Mouse (Mus musculus) embryonic fibroblast, embryonic 13.5 days (primary cell): ENCODE results near the gene Timm13. TPM values are rescaled to one million over a fixed set of nuclear protein-coding genes. Genes with fewer than 3 reads are reported as not detected.

ENCODE experiments used
- H3K27ac ChIP-seq: 2 replicates; pipeline ENCODE4 v1.5.1; 2012; ENCODE audit warnings: low read length, control low read depth, inconsistent platforms; ENCODE audit not compliant: insufficient read depth
- H3K4me1 ChIP-seq: 2 replicates; pipeline ENCODE4 v1.6.1; 2011; ENCODE audit warnings: low read length; ENCODE audit not compliant: control insufficient read depth, insufficient read depth
- H3K4me3 ChIP-seq: 2 replicates; pipeline ENCODE4 v1.5.1; 2011; ENCODE audit warnings: mild to moderate bottlenecking, control low read depth, low read length; ENCODE audit not compliant: insufficient read depth
- CTCF ChIP-seq: IDR thresholded peaks from 2 replicates; pipeline ENCODE4 v1.5.1; 2011; ENCODE audit warnings: mild to moderate bottlenecking, control low read depth, low read length, moderate library complexity, borderline replicate concordance; ENCODE audit not compliant: insufficient read depth
- POLR2A ChIP-seq: IDR thresholded peaks from 2 replicates; pipeline ENCODE4 v1.6.1; 2011; ENCODE audit warnings: low read depth, mild to moderate bottlenecking, control low read depth, low read length, moderate library complexity
- polyA plus RNA-seq: library from polyadenylated mRNA; stranded (reverse); fragments of >200 nt; gene quantifications from 2 replicates; pipeline ENCODE4 v1.2.4, GENCODE M21; 2011; ENCODE audit warnings: low read depth; ENCODE audit not compliant: missing spikeins, insufficient read length

Timm13 gene
- polyA plus RNA-seq, 1 experiment = 75.8 TPM

- no peak overlapping the region for H3K4me3 ChIP-seq
- no peak overlapping the region for H3K27ac ChIP-seq
- H3K4me1 ChIP-seq = peaks cover 28% of the 10 kb centered on the region
- no peak for TF ChIP-seq POLR2A
- TF ChIP-seq CTCF = no peak
Observed at GRCm38 (mm10) chr10:80934136-80934985, 33.6 kb upstream of the Timm13 start.

- peaks cover 23% of the 10 kb centered on the region for H3K4me1 ChIP-seq
- no peak for TF ChIP-seq CTCF
- TF ChIP-seq POLR2A = peak; percentile 24; the same call in 1 of the 2 replicates
- no peak overlapping the region for H3K4me3 ChIP-seq
- H3K27ac ChIP-seq = peak overlapping the region; percentile 82
Observed at GRCm38 (mm10) chr10:80933421-80933979, 32.7 kb upstream of the Timm13 start.

- peak; percentile 10; the same call in 1 of the 2 replicates for TF ChIP-seq POLR2A
- TF ChIP-seq CTCF = no peak
- peak overlapping the region; percentile 73 for H3K4me3 ChIP-seq
- peak overlapping the region; percentile 82 for H3K27ac ChIP-seq
- peaks cover 18% of the 10 kb centered on the region for H3K4me1 ChIP-seq
Observed at GRCm38 (mm10) chr10:80932700-80933420, 32.1 kb upstream of the Timm13 start.

DNA sequence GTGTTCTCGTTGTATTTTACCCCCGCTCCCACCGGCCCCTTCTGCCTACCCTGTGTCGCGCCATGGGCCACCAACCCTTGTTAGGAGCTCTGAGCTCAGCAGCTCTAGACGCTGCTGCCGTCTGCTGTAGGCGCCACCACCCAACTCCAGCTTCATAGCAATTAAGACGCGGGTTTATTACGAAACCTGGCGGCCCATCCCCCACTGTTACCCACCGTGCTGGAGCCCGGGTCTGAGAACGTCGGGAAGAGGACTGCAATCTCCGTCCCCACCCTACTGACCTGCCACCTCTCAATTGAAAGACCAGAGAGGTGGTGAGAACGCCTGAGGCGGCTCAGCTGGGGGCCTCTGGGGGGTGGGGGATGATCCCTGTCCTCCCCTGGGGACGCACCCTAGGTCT lies 31.4 kb upstream of the Timm13 start:
- Histone ChIP-seq H3K4me3 (peak overlapping the region; percentile 73), H3K4me1 (peaks cover 12% of the 10 kb centered on the region), H3K27ac (peak overlapping the region; percentile 82)
- TF ChIP-seq POLR2A = peak; percentile 54
- TF ChIP-seq CTCF = no peak

GRCm38 (mm10) chr10:80931695-80932094 lies 30.9 kb upstream of the Timm13 start:
- Histone ChIP-seq H3K4me3 (peak overlapping the region; percentile 73), H3K27ac (peak overlapping the region; percentile 82), H3K4me1 (peaks cover 7% of the 10 kb centered on the region)
- TF ChIP-seq POLR2A = peak; percentile 13; the same call in 1 of the 2 replicates
- no peak for TF ChIP-seq CTCF

DNA sequence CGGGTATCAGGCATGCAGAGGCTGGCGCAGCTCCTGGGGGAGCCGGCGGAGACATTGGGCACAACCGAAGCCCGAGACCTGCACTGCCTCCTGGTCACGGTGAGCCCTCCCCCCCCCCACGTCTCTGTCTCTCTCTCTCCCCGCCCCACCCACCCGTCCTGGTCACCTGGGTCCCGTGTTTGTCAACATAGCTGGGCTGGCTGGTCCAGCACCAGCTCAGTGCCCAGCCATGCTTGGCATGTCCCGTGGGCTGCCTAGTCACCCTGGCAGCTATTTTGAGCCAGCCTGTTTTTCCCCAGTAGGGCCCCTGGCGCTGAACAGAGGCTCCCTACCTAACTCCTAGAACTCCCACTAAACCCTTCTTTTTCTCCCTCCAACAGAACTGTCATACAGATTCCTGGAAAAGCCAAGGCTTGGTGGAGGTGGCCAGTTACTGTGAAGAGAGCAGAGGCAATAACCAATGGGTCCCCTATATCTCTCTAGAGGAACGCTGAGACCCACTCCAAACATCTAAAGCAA lies 30.4 kb upstream of the Timm13 start:
- Histone ChIP-seq H3K4me1 (peaks cover 6% of the 10 kb centered on the region), H3K27ac (peak overlapping the region; percentile 82), H3K4me3 (peak overlapping the region; percentile 73)
- no peak for TF ChIP-seq POLR2A
- no peak for TF ChIP-seq CTCF

DNA sequence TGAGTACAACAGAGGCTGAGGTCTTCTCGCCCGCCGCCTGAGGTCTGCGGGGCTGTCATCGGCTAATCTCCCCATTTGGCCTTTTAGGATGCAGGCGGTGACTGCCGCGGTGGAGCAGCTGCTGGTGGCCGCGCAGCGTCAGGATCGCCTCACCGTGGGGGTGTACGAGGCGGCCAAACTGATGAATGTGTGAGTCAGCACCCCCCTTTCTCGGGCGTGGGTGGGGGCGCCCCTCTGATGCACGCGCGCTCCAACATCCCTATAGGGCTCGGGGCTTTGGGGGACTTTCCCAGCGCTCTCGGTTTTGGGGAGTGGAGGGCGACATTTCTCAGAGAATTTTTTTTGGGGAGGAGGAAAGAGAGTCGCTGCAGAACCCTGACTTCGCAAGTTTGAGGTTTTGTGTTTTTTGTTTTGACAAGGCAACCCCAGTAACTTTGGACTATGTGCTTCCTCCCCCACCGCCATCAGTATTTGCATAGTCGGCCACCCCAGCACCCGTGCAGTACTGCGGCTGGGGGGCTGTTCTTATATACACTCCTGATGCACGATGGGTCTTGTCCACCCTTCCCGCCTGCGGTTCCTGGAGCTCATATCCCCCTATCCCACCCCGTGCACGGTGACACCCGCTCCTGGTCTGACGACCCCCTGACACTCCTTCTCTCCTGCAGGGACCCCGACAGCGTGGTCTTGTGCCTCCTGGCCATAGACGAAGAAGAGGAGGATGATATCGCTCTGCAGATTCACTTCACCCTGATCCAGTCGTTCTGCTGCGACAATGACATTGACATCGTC lies 29.8 kb upstream of the Timm13 start:
- TF ChIP-seq POLR2A = 0 out of 2 replicates have a peak, but pooled peaks have one; percentile 15
- TF ChIP-seq CTCF = no peak
- Histone ChIP-seq H3K4me3 (peak overlapping the region; percentile 73), H3K4me1 (peaks cover 6% of the 10 kb centered on the region), H3K27ac (peak overlapping the region; percentile 69)

DNA sequence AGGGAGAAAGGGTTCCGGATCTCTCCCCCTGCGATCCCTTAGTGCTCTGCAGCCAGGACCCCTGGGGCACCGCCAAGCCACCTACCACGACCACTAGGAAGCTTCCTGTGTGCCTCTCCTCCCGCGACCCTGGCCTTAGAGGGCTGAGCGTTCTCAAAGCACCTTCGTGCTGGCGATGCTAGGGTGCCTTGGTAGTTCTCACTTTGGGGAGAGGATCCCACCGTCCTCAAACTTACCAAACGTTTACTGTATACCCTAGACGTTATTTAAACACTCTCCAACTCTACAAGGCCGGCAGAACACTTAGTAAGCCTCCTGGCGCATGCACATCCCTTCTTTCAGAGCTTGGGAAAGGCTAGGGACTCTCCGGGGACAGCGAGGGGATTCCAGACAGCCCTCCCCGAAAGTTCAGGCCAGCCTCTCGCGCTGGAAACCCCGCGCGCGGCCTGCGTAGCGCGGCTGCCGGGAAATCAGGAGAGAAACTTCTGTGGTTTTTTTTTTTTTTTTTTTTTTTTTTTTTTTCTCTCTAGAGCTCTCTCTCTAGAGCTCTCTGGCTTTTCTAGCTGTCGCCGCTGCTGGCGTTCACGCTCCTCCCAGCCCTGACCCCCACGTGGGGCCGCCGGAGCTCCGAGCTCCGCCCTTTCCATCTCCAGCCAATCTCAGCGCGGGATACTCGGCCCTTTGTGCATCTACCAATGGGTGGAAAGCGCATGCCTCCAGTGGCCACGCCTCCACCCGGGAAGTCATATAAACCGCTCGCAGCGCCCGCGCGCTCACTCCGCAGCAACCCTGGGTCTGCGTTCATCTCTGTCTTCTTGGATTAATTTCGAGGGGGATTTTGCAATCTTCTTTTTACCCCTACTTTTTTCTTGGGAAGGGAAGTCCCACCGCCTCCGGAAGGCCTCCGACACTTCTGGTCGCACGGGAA lies 28.8 kb upstream of the Timm13 start, which contains the start of gene Gadd45b:
Gene Gadd45b, plus strand, starts transcription at position 775 of the 928 bp plus-strand sequence.
- TF ChIP-seq CTCF = no peak
- TF ChIP-seq POLR2A = peak; percentile 99
- Histone ChIP-seq H3K4me3 (peak within 1 kb of the TSS; percentile 73), H3K4me1 (peaks cover 4% of the 10 kb centered on the region), H3K27ac (peak within 1 kb of the TSS; percentile 97)
